Mouse (Mus musculus): Measurements from ENCODE around the gene Synpo2. TPM values are rescaled to one million over a fixed set of nuclear protein-coding genes. Genes with fewer than 3 reads are reported as not detected.

Gene Synpo2
- polyA plus RNA-seq, 1 experiment from 2014 or later = 2.2 TPM

GRCm38 (mm10) chr3:123218646-123219045 is 17.3 kb downstream of the Synpo2 start:
- no peak overlapping the region for H3K4me3 ChIP-seq (ENCODE audit: low read depth, low read length)
- H3K4me2 ChIP-seq (ENCODE audit: low read depth) = no peak overlapping the region
- no peaks in the 10 kb centered on the region for H3K27me3 ChIP-seq (ENCODE audit: control insufficient read depth, insufficient read depth, low read length)
- H3K9me3 ChIP-seq (ENCODE audit: control insufficient read depth, low read length) = no peaks in the 10 kb centered on the region
- ATAC-seq (ENCODE audit: insufficient read depth, low FRiP score, low TSS enrichment) (no peak), DNase-seq (ENCODE audit: low spot score) (no peak)
- H3K9ac ChIP-seq (ENCODE audit: low read length) = no peak overlapping the region
- H3K36me3 ChIP-seq (ENCODE audit: control insufficient read depth, insufficient read depth, low read length) = no peaks in the 10 kb centered on the region
- H3K27ac ChIP-seq (ENCODE audit: low read depth, low read length) = no peak overlapping the region
- 57% methylated on average over 6 of the region's 6 CpGs for WGBS
- H3K4me1 ChIP-seq (ENCODE audit: control insufficient read depth, insufficient read depth, low read length) = no peaks in the 10 kb centered on the region

DNA sequence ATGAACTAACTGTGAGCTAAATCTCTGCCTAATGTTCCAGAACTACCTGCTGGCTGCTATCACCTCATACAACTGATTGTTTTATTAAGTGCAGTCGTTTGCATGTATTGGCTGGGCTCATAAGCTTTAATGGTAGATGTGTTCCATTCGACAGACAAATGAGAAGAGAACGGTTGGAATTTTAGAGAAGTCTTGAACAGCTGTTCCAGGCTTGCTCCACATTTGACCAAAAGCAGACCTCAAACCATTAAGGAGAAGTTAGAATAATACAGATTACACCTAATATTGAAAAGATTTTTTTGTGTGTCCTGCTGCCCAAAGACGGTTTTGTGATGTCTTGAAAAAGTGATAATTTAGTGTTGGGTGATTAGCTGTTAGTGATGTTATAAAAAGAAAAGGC is 27.1 kb downstream of the Synpo2 start:
- whole genome bisulfite sequencing = 74% methylated on average over 4 of the region's 4 CpGs

GRCm38 (mm10) chr3:123207386-123207785 is 28.6 kb downstream of the Synpo2 start:
- no peak for ATAC-seq (ENCODE audit: insufficient read depth, low FRiP score, low TSS enrichment)
- Histone ChIP-seq H3K9me3 (ENCODE audit: control insufficient read depth, low read length) (no peaks in the 10 kb centered on the region), H3K4me2 (ENCODE audit: low read depth) (no peak overlapping the region), H3K27me3 (ENCODE audit: control insufficient read depth, insufficient read depth, low read length) (no peaks in the 10 kb centered on the region), H3K4me1 (ENCODE audit: control insufficient read depth, insufficient read depth, low read length) (no peaks in the 10 kb centered on the region), H3K9ac (ENCODE audit: low read length) (no peak overlapping the region), H3K4me3 (ENCODE audit: low read depth, low read length) (no peak overlapping the region), H3K27ac (ENCODE audit: low read depth, low read length) (no peak overlapping the region), H3K36me3 (ENCODE audit: control insufficient read depth, insufficient read depth, low read length) (no peaks in the 10 kb centered on the region)
- DNase-seq (ENCODE audit: low spot score) = no peak
- WGBS = 88% methylated on average over 5 of the region's 5 CpGs

More for the DNA sequence above, 27.1 kb downstream of the Synpo2 start:
- Histone ChIP-seq H3K4me1 (ENCODE audit: control insufficient read depth, insufficient read depth, low read length) (no peaks in the 10 kb centered on the region), H3K27ac (ENCODE audit: low read depth, low read length) (no peak overlapping the region), H3K27me3 (ENCODE audit: control insufficient read depth, insufficient read depth, low read length) (no peaks in the 10 kb centered on the region), H3K36me3 (ENCODE audit: control insufficient read depth, insufficient read depth, low read length) (no peaks in the 10 kb centered on the region), H3K4me2 (ENCODE audit: low read depth) (no peak overlapping the region), H3K9ac (ENCODE audit: low read length) (no peak overlapping the region), H3K4me3 (ENCODE audit: low read depth, low read length) (no peak overlapping the region), H3K9me3 (ENCODE audit: control insufficient read depth, low read length) (no peaks in the 10 kb centered on the region)
- DNase-seq (ENCODE audit: low spot score) = no peak
- ATAC-seq (ENCODE audit: insufficient read depth, low FRiP score, low TSS enrichment) = no peak

DNA sequence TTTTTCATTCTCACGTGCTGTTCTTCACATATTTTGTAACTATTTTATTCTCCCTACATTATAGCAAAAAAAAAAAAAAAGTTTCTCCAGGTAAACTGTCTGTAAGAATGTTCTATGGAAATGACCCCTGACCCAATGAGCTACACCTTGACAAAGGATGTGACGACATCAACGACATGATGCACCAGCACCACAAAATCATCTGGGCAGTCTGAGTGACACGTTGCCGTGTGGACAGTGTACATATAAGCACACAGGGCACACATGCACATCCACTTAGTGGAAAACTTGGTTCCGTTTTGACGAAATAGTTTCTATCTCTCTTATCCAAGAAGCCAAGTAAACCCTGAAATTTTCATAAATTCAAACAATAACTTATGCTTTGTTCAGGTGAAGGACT is 30.5 kb downstream of the Synpo2 start:
- no peaks in the 10 kb centered on the region for H3K27me3 ChIP-seq (ENCODE audit: control insufficient read depth, insufficient read depth, low read length)
- 85% methylated on average over 7 of the region's 7 CpGs for WGBS
- no peaks in the 10 kb centered on the region for H3K4me1 ChIP-seq (ENCODE audit: control insufficient read depth, insufficient read depth, low read length)
- DNase-seq (ENCODE audit: low spot score) = no peak
- no peak overlapping the region for H3K4me3 ChIP-seq (ENCODE audit: low read depth, low read length)
- ATAC-seq (ENCODE audit: insufficient read depth, low FRiP score, low TSS enrichment) = no peak
- H3K36me3 ChIP-seq (ENCODE audit: control insufficient read depth, insufficient read depth, low read length) = no peaks in the 10 kb centered on the region
- no peaks in the 10 kb centered on the region for H3K9me3 ChIP-seq (ENCODE audit: control insufficient read depth, low read length)
- no peak overlapping the region for H3K27ac ChIP-seq (ENCODE audit: low read depth, low read length)
- H3K9ac ChIP-seq (ENCODE audit: low read length) = no peak overlapping the region
- no peak overlapping the region for H3K4me2 ChIP-seq (ENCODE audit: low read depth)

DNA sequence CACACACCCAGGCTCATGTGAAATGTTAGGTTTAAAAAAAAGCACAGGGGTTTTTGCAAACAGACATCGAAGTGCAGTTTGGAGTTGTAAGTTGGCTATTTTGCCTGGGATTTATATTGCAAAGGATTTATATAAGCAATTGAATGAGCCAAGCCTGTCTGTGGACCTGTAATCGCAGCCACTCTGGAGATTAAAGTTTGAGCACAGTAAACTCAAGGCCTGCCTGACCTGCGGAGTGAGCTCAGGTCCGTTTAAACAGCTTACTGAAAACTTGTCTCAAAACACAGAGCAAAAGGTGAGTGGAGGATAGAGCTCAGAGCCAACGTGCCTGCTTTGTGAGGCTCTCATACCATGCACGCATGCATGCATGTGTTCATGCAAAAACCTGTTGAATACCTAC is 30.9 kb downstream of the Synpo2 start:
- no peak overlapping the region for H3K4me2 ChIP-seq (ENCODE audit: low read depth)
- H3K27me3 ChIP-seq (ENCODE audit: control insufficient read depth, insufficient read depth, low read length) = no peaks in the 10 kb centered on the region
- DNase-seq (ENCODE audit: low spot score) (no peak), ATAC-seq (ENCODE audit: insufficient read depth, low FRiP score, low TSS enrichment) (no peak)
- H3K4me3 ChIP-seq (ENCODE audit: low read depth, low read length) = no peak overlapping the region
- H3K36me3 ChIP-seq (ENCODE audit: control insufficient read depth, insufficient read depth, low read length) = no peaks in the 10 kb centered on the region
- H3K9me3 ChIP-seq (ENCODE audit: control insufficient read depth, low read length) = no peaks in the 10 kb centered on the region
- H3K27ac ChIP-seq (ENCODE audit: low read depth, low read length) = no peak overlapping the region
- no peak overlapping the region for H3K9ac ChIP-seq (ENCODE audit: low read length)
- H3K4me1 ChIP-seq (ENCODE audit: control insufficient read depth, insufficient read depth, low read length) = no peaks in the 10 kb centered on the region
- 80% methylated on average over 6 of the region's 6 CpGs for WGBS

- no peak overlapping the region for H3K4me3 ChIP-seq (ENCODE audit: low read depth, low read length)
- no peaks in the 10 kb centered on the region for H3K36me3 ChIP-seq (ENCODE audit: control insufficient read depth, insufficient read depth, low read length)
- H3K27me3 ChIP-seq (ENCODE audit: control insufficient read depth, insufficient read depth, low read length) = no peaks in the 10 kb centered on the region
- no peak overlapping the region for H3K4me2 ChIP-seq (ENCODE audit: low read depth)
- DNase-seq (ENCODE audit: low spot score) (no peak), ATAC-seq (ENCODE audit: insufficient read depth, low FRiP score, low TSS enrichment) (no peak)
- H3K9me3 ChIP-seq (ENCODE audit: control insufficient read depth, low read length) = no peaks in the 10 kb centered on the region
- no peaks in the 10 kb centered on the region for H3K4me1 ChIP-seq (ENCODE audit: control insufficient read depth, insufficient read depth, low read length)
- no peak overlapping the region for H3K27ac ChIP-seq (ENCODE audit: low read depth, low read length)
- WGBS = 73% methylated on average over 4 of the region's 4 CpGs
- H3K9ac ChIP-seq (ENCODE audit: low read length) = no peak overlapping the region
Measured at GRCm38 (mm10) chr3:123204658-123205057, 31.3 kb downstream of the Synpo2 start.

DNA sequence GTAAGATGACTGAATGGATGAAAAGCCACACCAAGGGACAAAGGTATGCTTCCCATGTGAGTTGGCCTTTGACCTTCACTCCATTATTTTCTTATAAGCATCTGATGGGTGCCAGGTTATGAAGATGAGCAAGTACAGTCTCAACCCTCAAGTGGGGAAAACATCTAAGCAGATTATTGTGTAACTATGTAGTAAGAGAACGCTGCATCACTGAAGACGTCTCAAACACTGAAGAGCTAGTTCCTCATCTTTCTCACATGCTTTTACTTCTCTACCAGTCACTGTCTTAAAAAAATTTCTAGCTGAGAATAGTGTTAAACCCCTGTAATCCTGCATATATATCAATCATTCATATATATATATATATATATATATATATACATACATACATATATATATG is 34.2 kb downstream of the Synpo2 start:
- H3K27me3 ChIP-seq (ENCODE audit: control insufficient read depth, insufficient read depth, low read length) = no peaks in the 10 kb centered on the region
- H3K4me3 ChIP-seq (ENCODE audit: low read depth, low read length) = no peak overlapping the region
- H3K4me1 ChIP-seq (ENCODE audit: control insufficient read depth, insufficient read depth, low read length) = no peaks in the 10 kb centered on the region
- H3K27ac ChIP-seq (ENCODE audit: low read depth, low read length) = no peak overlapping the region
- no peak for ATAC-seq (ENCODE audit: insufficient read depth, low FRiP score, low TSS enrichment)
- no peaks in the 10 kb centered on the region for H3K36me3 ChIP-seq (ENCODE audit: control insufficient read depth, insufficient read depth, low read length)
- no peak for DNase-seq (ENCODE audit: low spot score)
- no peak overlapping the region for H3K9ac ChIP-seq (ENCODE audit: low read length)
- H3K4me2 ChIP-seq (ENCODE audit: low read depth) = no peak overlapping the region
- no peaks in the 10 kb centered on the region for H3K9me3 ChIP-seq (ENCODE audit: control insufficient read depth, low read length)
- WGBS = 92% methylated on average over 2 of the region's 2 CpGs

DNA sequence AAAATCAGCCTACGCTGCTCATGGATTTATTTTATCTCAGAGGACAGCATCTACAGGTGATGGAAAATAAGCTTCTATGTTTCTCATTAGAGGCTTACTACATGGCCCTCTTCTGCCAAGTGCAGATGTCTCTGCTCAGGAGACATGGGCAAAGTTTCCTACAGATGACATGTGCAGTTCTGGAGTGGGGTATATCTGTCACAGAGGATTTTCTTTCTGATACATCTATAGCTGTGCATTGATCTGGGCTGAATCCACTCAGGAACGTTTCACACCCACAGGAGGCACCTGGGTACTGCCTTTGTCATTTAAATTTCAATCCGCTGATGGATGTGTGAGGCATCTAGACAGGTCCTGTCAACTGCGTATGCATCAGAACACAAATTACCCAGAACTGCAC is 42.2 kb downstream of the Synpo2 start:
- no peak overlapping the region for H3K27ac ChIP-seq (ENCODE audit: low read depth, low read length)
- WGBS = 84% methylated on average over 4 of the region's 4 CpGs
- no peaks in the 10 kb centered on the region for H3K27me3 ChIP-seq (ENCODE audit: control insufficient read depth, insufficient read depth, low read length)
- H3K36me3 ChIP-seq (ENCODE audit: control insufficient read depth, insufficient read depth, low read length) = no peaks in the 10 kb centered on the region
- ATAC-seq (ENCODE audit: insufficient read depth, low FRiP score, low TSS enrichment) (no peak), DNase-seq (ENCODE audit: low spot score) (no peak)
- no peak overlapping the region for H3K9ac ChIP-seq (ENCODE audit: low read length)
- no peak overlapping the region for H3K4me2 ChIP-seq (ENCODE audit: low read depth)
- no peaks in the 10 kb centered on the region for H3K4me1 ChIP-seq (ENCODE audit: control insufficient read depth, insufficient read depth, low read length)
- H3K4me3 ChIP-seq (ENCODE audit: low read depth, low read length) = no peak overlapping the region
- no peaks in the 10 kb centered on the region for H3K9me3 ChIP-seq (ENCODE audit: control insufficient read depth, low read length)

GRCm38 (mm10) chr3:123191602-123192001 is 44.3 kb downstream of the Synpo2 start:
- Histone ChIP-seq H3K9ac (ENCODE audit: low read length) (no peak overlapping the region), H3K27ac (ENCODE audit: low read depth, low read length) (no peak overlapping the region), H3K4me2 (ENCODE audit: low read depth) (no peak overlapping the region), H3K9me3 (ENCODE audit: control insufficient read depth, low read length) (no peaks in the 10 kb centered on the region), H3K27me3 (ENCODE audit: control insufficient read depth, insufficient read depth, low read length) (no peaks in the 10 kb centered on the region), H3K4me1 (ENCODE audit: control insufficient read depth, insufficient read depth, low read length) (no peaks in the 10 kb centered on the region), H3K36me3 (ENCODE audit: control insufficient read depth, insufficient read depth, low read length) (no peaks in the 10 kb centered on the region), H3K4me3 (ENCODE audit: low read depth, low read length) (no peak overlapping the region)
- no peak for DNase-seq (ENCODE audit: low spot score)
- no peak for ATAC-seq (ENCODE audit: insufficient read depth, low FRiP score, low TSS enrichment)
